Mouse (Mus musculus): ENCODE results near the gene Tcfl5. TPM values are rescaled to one million over a fixed set of nuclear protein-coding genes. Genes with fewer than 3 reads are reported as not detected.
A peak's percentile ranks its signal among the peaks of the same experiment; 100 is the strongest.

Gene Tcfl5
- total RNA-seq, 2 experiments from 2014 or later = 0.32 to 0.35 TPM

DNA sequence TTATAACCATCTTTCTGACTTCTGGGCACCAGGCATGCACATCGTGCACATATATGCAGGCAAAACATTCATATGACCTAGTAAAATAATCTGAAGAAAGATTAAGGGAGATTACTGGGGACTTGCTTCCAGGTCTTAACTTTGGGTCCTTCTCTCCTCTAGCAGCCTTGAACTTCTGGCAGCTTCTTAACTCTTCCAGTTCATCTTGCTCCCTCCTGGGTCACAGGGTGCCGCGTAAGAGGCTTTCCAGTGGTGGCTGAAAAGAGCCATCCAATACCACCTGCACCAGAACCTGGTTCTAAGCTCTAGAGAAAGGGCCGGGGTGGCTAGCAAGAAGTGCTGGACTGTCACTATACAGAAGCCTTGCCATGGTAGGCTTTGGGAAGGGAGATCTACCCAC lies 45.0 kb downstream of the Tcfl5 start, which contains the start of gene Col9a3:
Gene Col9a3, plus strand, starts transcription at position 301 of the 400 bp plus-strand sequence.
- no peak for DNase-seq

DNA sequence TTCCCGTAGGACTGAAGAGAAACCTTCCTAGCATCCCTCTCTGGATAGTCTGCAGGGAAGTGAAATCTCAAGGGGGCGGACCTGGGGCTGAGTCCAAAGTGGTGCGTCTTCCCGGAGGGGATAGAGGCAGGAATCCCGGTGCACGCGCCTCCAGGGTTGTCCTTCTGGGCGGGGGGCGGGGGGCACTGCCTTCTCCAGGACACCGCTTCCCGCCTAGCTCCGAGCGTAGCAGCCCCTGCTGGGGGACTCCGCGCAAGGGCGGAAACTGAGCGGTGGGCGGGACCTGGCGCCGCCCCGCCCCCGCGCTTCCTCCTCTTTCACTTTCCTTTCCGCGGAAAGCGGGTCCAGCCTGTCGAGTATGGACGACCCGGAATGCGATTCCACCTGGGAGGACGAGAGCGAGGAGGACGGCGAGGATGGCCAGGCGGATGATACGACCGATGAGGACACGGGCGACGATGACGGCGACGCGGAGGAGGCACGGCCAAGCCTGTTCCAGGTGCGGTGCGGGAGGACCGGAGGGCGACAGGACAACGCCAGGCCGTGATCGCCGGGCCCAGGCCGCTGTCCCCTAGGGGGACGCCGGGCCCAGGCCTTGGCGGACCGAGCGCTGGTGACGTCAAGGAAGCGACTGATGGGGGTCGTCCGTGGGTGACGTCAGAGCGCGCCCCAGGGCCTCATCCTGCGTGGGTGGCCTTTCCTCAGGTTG lies 53.2 kb downstream of the Tcfl5 start, which contains the start of gene Ogfr:
Gene Ogfr, plus strand, starts transcription at position 123 of the 709 bp plus-strand sequence.
- DNase-seq = peak; percentile 77

DNA sequence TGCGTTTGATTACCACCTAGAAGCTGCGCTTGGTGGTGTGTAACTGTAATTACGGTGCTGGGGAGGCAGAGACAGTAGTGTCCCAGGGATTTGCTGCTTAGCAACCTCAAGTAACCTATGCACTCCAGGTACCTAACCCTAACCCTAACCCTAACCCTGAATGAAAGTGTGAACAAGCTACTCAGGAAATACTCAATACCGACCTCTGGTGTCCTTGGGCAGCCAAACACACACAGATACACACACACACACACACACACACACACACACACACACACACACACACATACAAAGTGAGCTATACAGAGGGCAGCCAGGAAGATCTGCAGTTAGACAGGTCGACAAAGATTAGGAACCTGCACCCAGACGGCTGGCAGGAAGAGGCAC lies 53.8 kb downstream of the Tcfl5 start:
- no peak for DNase-seq

DNA sequence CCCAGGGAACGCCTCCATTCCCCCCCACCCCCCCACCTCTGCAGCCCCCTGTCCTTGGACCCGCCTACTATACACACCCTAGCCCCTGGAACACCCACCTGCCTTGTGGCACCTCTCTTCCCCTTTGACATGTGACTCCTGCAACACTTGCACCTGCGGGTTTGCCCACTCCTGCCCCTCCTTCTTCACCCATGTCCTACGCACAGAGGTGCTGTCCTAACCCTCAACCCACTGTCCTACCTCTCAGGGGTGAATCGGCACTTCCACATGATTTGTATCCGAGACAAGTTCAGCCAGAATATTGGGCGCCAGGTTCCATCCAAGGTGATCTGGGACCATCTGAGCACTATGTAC lies 59.4 kb downstream of the Tcfl5 start:
- no peak for DNase-seq

DNA sequence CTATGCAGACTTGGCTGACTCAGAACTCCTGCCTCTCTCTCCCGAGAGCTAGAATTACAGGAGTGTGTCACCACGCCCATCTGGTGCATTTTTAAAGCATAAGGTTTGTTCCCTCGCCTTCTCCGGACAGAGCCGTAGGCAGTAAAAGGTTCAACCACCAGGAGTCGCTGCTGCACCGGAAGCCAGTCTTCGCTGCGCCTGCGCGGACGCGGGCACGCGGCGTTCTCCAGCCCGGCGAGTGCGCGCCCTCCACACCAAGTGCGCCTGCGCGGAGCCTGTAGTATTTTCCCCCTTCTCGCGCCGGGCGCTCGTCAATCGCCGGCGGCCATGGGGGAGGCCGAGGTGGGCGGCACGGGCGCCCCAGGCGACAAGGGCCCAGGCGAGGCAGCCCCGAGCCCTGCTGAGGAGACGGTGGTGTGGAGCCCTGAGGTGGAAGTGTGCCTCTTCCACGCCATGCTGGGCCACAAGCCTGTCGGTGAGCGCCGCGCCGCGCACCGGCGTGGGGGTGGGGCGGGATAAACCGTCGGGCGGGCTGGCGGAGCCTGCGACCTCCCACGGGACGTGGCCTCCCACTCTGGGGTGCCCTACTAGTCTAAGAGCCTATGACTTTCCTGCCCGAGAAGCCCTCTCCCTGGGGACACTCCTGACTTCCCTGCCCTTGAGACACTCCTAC lies 59.9 kb downstream of the Tcfl5 start:
- DNase-seq = peak; percentile 96 to 98

DNA sequence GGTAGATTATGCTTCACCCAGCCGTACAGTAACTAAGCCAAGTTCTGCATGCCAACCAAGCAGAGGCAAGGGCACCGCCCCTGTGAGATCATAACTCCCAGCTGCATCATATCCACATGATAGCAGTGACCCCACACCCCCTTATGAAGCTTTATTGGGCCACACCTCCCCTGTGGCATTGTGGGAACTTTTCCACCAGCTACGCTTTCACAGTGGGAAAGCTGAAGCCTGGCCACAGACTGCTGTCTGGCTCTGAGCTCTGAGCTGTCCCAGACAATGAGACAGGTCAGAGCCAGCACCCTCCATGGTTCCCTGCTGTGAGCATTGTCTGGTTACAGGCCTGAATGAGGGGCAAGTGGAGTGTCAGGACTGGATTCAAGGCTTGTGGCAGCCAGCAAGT lies 61.5 kb downstream of the Tcfl5 start, which contains the start of gene Mrgbp:
Gene Mrgbp, plus strand, starts transcription at position 303 of the 400 bp plus-strand sequence.
- no peak for DNase-seq

DNA sequence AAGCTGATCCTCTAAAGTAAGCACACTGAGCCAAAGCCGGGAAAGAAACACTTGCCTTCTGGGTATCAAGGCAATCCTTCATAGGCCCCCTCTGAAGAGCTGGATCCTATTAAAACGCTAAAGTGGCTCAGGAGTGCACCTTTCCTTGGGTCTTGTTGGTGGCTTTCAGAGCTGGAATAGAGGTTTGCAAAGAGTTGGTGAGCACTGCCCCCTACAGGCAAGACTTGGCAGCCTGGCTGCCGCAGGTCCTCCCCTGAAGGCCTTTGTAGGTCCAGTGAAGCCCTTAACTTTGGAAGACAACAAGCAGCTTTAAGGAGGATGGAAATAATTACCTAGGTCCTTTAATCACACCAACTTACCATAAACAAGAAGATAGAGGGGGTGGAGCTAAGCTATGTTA lies 63.8 kb downstream of the Tcfl5 start:
- DNase-seq = peak; percentile 68 to 71

DNA sequence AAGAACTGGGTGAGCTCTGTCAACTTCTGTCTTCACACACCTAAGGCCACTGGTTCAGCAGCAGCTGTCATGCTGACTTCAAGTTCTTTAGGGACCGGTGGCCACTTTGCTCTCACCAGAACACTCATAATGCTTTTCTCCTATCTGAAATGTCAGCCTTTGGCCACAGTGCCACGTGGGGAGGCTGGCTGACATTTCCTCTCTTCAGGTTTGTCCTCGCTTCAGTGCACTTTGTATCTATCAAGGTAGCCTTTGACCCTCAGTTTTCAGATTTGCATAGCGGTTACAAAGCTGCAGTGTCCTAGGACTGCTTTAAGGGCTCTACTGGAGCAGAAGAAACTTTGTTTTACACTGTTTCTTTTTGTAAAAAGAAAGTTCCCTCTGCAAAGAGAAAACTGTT lies 66.0 kb downstream of the Tcfl5 start:
- DNase-seq = no peak

Other genes with a start within 250 kb of the Tcfl5 start
- gene Slco4a1, start 186.5 kb downstream of the Tcfl5 start, total RNA-seq (2021) = 1 to 10 TPM in 1 of 2 experiments, under 1 TPM in 1; 0.87 to 2.6 TPM
- 1 to 10 TPM; 2.5 to 3.3 TPM for gene Ntsr1, start 142.7 kb downstream of the Tcfl5 start, total RNA-seq (2021)
- 10 to 100 TPM; 20.1 to 21.9 TPM for gene Mrgbp, start 61.4 kb downstream of the Tcfl5 start, total RNA-seq (2021)
- 10 to 100 TPM; 39.7 to 43.8 TPM for gene Ogfr, start 53.5 kb downstream of the Tcfl5 start, total RNA-seq (2021)
- 10 to 100 TPM in 1 of 2 experiments, 1 to 10 TPM in 1; 9.3 to 13.9 TPM for gene Col9a3, start 44.9 kb downstream of the Tcfl5 start, total RNA-seq (2021)
- 10 to 100 TPM; 52.2 to 61.1 TPM for gene Dido1, start 67.3 kb upstream of the Tcfl5 start, total RNA-seq (2021)
- 10 to 100 TPM; 63.3 to 63.4 TPM for gene Gid8, start 67.4 kb upstream of the Tcfl5 start, total RNA-seq (2021)
- gene Slc17a9, start 82.6 kb upstream of the Tcfl5 start, total RNA-seq (2021) = under 1 TPM in 1 of 2 experiments, not detected in 1; 0.51 TPM
- gene Bhlhe23, start 134.2 kb upstream of the Tcfl5 start, total RNA-seq (2021) = not detected

Data from layer of hippocampus, postnatal 36 days (tissue).